Mouse (Mus musculus) gastrocnemius, postnatal 10 days (tissue): ENCODE results near the gene Reps2. TPM values are rescaled to one million over a fixed set of nuclear protein-coding genes. Genes with fewer than 3 reads are reported as not detected.

Experiments used
- DNase-seq: peaks from one replicate; pipeline ENCODE4 v3.0.0; 2021; ENCODE audit warnings: mixed read lengths
- total RNA-seq, 2 experiments: library from RNA; stranded (reverse); gene quantifications; 2 replicates each; pipeline ENCODE4 v1.2.3; 2021

Reps2 gene
- total RNA-seq, 2 experiments from 2014 or later = 4.4 TPM

DNA sequence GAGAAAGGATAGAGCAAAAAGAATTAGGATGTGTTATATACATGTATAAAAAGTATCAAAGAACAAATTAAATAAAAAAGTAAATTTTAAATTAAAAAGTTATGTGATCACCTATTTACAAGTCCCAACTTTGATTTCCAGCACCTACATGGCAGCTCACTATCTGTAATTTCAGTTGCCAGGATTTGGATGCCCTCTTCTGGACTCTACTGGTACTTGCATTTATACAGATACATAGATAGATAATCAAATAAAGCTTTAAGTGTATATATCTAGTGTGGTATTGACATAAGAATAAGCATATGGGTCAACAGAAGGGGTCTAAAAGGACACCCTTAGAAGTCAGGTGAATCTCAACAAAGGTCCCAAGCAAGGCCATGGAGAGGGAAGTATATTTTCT lies 155.7 kb downstream of the Reps2 start:
- no peak for DNase-seq

DNA sequence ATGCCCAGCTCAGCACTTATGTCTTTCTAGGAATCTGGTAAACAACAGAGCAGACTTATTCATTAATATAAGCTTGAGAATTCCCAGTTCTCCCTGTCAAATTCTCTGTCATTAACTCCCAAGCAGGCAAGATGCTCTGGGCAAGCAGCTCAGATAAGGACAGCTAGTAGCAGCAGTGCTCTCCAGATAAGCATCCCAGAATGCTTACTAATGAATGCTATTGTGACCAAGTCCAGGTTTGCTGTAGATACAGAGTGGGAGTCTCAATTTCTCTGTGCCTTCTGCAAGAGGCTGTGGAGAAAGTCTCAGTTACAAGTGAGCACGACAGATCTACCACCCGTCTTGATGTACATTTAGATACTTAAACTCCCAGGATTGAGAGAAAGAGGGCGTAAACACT lies 173.2 kb downstream of the Reps2 start:
- no peak for DNase-seq

DNA sequence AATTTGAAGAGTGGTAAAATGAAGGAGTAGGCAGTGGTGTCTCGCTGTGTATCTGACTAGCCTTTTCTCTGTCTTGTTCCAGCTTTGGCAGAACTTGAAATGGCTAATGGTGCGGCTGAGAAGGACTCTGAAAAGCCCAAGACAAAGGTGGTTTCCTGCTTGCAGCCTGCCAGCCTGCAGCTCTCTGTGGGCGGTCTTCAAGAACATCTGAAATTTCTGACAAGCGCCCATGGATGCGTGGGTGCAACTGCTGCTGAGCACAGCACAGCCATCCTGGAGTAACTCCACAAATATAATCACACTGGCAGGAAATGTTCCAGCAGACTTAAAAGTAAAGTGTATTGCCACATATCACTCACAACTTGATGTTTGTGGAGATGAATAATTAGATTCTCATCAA lies 181.3 kb downstream of the Reps2 start:
- DNase-seq = no peak

DNA sequence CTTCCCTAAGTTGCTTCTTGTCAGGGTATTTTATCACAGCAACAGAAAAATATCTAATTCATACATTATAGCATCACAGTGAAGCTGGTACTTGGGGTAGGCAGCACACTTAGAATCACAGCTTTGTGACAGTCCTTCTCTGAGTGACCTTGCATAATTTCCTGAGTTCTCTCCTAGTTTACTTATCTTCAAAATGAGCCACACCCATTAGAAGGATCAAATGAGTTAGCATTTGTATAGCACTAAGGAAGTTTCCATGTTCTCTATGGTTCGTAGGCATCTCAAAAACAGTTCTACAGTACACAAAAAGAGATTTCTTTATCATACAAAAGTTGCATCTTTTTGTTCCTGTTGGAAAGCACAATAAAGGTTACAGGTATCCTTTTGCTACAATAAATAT lies 187.0 kb downstream of the Reps2 start:
- no peak for DNase-seq

DNA sequence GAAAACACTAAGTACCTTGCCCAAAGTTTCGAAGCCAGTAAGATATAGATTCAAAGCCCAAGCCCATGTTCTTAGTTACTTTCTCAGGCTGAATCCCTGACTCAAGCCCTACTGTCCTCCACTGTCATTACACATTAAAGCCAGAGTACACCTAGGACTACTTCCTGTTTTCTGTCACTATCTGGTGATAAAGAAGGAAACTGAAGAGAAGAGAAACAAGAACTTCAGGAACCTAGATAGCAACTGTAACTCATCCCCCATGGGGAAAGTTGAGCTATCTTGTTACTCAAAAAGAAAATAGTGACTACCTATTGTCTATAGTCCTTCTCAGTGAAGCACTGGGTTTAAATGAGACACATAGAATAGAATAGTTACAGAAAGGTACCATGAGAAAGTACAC lies 188.1 kb downstream of the Reps2 start:
- DNase-seq = no peak

DNA sequence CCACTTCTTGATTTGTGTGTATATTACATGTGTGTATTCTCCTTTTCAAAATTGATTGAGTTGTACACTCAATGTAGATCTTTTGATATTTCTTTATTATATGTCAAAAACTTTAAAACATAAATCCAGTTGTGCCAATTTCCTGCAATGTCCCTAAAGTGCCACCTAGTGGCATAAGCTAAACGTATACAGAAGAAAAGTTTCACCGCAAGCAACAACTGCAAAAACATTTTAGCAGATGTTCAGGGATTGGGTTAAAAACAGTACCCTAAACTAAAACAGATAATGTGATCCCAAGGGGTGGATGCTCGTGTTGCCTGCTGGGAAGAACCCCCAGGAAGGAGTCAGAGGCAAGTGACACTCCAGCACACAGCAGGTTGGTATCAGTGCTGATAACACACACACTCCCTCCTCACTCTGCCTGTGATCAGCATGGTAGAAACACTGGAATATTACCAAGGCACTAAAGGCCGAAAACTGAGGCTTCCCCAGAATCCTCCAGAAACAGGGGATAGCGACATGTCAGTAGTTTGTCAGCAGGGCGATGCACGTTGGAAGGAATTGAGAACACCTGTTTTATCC lies 189.5 kb downstream of the Reps2 start:
- no peak for DNase-seq

DNA sequence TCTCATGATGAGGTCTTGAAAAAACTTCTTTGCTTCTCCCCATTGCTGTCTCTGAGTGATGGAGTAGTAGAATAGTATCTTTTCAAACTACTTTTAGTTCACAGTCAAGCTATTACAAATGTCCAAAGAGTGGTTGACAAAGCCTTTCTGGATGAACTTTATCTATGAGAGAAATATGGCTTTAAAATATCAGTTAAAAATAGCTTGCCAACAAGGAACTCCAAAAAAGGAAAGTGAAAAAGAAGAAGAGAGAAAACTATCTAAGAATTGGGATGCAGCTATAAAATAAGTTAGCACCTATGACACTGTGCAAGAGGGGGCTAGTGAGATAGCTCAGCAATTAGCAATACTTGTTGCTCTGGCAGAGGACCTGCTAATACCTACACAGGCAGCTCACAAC lies 190.8 kb downstream of the Reps2 start:
- DNase-seq = no peak

DNA sequence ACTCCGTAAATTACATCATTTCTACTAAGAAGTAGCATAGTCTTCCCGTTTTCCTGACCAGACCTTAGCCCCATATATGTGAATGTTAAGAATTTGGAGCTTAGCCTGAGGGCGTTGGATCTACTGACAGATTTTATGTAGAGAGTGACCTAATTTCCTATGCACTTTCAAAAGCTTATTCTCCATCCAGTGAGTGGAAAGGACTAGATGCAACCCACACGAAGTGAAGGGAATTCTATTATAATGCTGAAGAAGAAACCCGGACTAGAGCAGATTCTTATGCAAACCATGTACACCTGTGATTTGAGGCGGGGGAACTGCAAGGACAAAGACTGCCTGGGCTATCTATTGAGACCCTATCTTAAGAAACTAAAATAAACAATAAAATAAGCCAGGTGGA lies 195.5 kb downstream of the Reps2 start:
- DNase-seq = no peak

DNA sequence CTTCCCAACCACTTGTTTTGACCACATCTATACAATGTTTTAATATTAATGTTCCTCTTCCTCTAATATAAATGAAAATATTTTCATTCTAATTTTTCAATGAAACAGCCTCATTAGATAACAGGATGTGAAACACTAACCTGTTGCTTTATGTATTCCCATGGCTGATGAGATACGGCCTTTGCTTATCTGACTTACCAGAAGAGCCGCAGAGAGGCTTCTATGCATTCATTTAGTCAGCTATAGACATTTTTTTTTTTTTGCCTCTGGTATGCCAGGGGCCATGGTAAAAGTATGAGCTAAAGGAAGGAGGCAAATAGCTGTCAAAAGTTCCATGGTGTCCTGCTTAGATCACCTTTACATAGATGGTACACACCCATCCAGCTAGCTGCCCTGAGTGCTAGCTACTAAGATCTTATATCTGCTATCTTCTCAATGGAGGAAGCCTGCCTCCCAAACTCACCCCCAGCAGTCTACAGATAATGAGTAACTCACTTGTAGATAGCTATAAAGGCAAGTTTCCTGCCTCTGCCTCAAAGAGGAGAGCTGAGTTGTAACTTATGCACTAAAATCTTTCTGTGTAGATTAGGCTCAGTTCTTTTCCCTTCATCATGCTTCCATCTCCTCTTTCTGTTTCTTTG lies 196.7 kb downstream of the Reps2 start:
- no peak for DNase-seq

DNA sequence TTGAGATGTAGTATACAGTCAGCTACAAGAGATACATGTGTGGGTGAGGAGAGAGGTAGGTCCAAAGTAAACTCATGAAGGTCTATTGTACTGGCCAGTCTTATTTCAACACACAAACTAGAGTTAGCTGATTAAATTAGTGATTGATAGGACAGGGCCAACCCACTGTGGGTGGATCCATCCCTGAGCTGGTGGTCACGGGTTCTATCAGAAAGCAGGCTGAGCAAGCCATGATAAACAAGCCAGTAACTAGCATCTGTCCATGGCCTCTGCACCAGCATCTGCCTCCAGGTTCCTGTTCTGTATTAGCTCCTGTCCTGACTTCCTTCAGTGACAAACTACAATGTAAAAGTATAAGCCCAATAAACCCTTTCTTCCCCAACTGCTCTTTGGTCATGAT lies 200.1 kb downstream of the Reps2 start:
- no peak for DNase-seq

DNA sequence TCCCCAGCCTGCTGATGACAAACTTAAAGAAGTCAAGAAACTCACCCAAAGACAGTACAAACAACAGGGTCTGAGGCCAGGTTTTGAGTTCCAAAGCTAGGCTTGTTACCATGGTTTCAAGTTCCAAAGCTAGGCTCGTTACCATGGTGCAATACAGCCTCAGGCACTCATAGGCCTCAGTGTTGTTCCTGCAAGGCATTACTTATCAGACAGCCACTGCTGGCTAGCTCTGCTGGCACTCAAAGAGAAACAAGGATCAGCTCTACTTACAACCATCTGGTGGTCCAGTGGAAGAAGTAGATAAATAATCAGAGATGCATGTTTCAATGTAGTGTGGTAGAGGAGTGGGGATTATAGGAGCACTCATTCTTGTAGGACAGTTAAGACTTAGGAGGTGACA lies 200.5 kb downstream of the Reps2 start:
- DNase-seq = no peak

DNA sequence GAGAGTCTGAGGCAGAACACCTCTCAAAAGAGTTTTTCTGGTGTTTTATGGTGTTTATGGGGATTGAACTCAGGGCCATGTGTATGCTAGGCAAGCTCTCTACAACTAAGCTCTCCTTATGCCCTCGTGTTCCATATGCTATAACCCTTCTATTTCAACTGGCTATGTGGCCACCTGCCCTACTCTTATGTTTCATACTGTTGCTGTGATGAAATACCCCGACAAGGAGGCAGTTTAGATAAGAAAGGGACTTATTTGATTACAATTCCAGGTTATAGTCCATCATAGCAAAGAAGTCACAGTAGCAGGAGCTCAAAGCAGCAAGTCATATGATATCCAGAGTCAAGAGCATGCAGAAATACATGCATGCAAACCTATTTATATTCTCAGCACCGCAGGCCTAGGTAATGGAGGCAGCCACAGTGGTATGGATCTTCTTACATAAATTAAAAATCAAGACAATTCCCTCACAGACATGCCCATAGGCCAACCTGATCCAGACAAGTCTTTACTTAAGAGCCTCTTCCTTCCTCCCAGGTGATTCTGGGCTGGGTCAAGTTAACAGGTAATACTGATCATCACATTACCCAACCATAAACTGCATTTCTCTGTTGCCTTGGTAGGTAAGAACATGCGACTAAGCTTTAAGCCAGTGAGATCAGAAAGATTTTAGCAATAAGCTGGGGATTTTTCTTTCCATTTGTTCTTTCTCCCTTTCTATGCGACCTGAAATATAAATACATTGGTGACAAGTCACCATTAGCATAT lies 210.5 kb downstream of the Reps2 start:
- DNase-seq = no peak

DNA sequence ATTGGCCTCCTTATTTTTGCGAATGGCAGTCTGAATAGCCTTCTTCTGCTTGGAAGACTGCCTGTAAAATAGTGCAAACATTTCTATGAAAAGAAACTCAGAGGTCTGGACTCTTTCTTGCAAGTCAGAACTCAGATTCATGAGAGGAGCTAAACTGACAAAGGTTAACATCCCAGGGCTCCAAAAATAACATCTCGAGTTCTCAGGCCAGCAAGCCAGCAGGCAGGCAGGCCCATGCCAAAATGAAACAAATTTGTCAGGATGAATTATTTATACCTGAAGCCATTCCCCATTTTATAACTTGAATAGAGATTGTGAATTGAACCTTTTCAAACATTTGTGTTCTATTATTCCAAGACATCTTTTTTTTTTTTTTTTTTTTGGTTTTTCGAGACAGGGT lies 215.8 kb downstream of the Reps2 start:
- DNase-seq = no peak

DNA sequence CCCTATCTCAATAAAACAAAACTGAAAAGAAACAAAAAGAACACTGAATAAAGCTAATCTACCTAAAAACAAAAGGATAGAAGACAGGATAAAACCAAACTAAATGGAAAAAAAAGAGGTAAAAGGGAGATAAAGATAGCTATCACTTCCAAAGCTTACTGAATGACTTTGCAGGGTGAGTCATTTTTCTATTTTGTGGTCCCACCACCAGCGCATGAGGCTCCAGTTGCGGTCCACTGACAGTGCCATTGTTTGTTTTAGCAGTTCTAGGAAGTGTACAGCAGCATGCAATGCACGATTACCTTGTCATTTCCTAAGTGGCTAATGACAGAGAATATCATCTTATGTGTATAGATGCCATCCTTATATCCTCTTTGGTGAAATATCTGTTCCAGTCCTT lies 224.0 kb downstream of the Reps2 start:
- no peak for DNase-seq

DNA sequence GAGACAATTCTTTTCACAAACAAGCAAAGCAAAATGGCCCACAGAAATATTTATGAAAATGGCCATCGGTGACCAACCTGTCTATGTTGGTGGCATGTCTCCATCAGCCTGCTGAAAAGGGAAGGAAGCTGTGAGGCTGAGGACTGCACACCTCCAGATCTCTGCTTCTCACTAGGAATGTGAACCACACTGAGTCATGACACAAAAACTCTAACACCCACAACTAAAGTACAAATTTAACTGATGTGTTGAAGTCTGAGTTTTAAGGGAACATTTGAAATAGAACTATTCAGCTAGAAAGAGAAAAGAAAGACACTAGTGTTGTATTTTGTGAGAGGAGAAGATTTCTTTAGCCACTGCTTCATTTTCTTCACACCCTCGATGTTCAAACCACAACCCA lies 230.3 kb downstream of the Reps2 start:
- DNase-seq = no peak

DNA sequence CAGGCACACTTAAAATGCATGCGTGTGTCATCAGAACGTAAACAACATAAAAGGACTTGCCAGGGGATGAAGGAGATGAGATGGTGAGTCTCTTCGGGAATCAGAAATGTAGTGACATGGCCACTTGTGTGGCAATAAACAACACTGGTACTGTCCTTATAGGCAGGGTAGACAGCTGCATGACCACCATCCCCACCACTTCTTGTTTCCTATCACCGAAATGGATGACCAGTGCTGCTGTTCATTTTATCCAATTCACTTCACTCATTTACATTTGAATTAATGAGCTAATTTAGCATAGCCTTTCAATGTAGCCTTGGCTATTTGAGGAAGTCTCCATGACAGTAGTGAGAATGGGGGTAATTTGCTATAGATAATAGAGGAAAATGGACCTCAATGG lies 236.2 kb downstream of the Reps2 start:
- DNase-seq = no peak

DNA sequence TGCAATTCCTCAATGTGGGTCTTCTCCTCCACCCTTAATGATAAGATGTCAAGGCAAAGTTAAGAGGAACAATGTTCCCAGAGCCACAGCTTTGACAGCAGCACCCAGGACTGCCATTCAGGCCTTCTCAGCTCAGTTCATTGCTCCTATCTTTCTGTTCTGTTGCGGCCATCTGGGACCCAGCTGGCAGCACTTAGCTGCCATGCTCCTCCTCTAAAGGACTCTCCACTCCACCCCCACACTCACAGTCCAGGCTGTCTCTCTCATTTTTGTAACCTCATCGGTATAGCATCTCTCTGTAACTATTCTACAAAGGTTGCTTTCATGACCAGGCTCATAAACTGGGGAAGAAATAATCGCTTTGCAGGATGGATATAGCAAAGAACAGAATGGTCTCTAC lies 241.0 kb downstream of the Reps2 start:
- DNase-seq = no peak

DNA sequence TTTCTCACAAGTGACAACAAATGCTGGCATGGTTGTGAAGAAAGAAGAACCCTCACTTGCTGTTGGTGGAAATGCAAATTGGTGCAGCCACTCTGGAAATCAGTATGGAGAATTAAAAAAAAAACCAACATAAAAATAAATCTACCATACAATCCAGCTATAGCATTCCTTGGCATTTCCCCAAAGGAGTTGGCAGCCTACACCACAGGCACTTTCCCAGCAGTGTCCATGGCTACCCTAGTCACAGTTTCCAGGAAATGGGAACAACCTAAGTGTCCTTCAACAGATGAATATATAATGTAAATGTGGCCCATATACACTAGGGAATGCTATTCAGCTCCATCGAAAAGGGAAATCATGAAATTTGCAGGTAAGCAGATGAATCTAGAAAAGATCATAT lies 262.7 kb downstream of the Reps2 start:
- DNase-seq = no peak

DNA sequence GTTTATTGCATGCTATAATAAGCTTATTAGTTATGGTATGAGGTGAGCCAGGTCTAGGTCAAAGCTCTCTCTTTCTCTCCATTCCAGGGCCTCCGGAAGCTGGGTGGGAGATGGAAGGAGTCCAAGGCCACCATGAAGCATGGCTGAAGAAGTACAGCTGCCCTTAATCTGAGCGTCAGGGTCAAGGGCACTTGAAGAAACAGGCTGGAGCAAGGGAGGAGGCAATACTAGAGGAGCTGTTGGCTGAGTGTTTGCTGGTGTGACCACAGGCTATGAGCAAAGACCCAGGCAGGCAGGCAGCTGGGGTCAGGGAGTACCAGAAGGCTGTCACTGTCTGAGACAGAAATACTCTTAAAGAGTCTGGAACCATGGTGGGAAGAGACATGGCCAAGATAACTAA lies 280.2 kb downstream of the Reps2 start:
- no peak for DNase-seq

Other genes with a start within 250 kb of the Reps2 start
- gene Rbbp7, start 116.8 kb upstream of the Reps2 start, total RNA-seq = 100 to 1,000 TPM; 151 to 160 TPM
- gene Txlng, start 185.8 kb upstream of the Reps2 start, total RNA-seq = 1 to 10 TPM; 7.4 to 8.2 TPM
- gene Syap1, start 244.8 kb upstream of the Reps2 start, total RNA-seq = 10 to 100 TPM; 32.4 to 34.2 TPM